Mouse (Mus musculus) right cerebral cortex, postnatal 10 days (tissue): Measurements from ENCODE around the gene Gng7.

Experiments used
- DNase-seq, 2 experiments: peaks; one replicate each; pipeline ENCODE4 v3.0.0; 2021; ENCODE audit warnings: low spot score in 2 of 2

The Gng7 gene

GRCm38 (mm10) chr10:80901409-80902272 is 113.1 kb downstream of the Gng7 start:
- no peak for DNase-seq

- DNase-seq, result peak; percentile 100
Measured at GRCm38 (mm10) chr10:80900318-80901247, 114.2 kb downstream of the Gng7 start, which contains the start of gene Timm13. Gene Timm13 (minus strand): TSS chr10:80900969.

- DNase-seq, result no peak
Measured at GRCm38 (mm10) chr10:80899591-80900317, 115.0 kb downstream of the Gng7 start.

GRCm38 (mm10) chr10:80899074-80899473 is 115.7 kb downstream of the Gng7 start:
- DNase-seq, result no peak
